Mouse (Mus musculus) stomach, postnatal 0 days (tissue): ENCODE results near the gene Arhgap6.

Experiments
- CTCF ChIP-seq: IDR thresholded peaks from 2 replicates; pipeline ENCODE4 v1.5.1; 2016; ENCODE audit warnings: antibody characterized with exemption, low read depth, mild to moderate bottlenecking, moderate library complexity
- EP300 ChIP-seq: optimal IDR thresholded peaks from 2 replicates; pipeline ENCODE3; 2016; ENCODE audit warnings: antibody characterized with exemption

GRCm38 (mm10) chrX:169308559-169308958, 513.7 kb downstream of the Arhgap6 start:
- TF ChIP-seq CTCF (no peak), EP300 (no peak)
